Mouse (Mus musculus) testis, adult 2 months (tissue): Measurements from ENCODE around the gene Cnih3.

Experiments
- CTCF ChIP-seq: fragments of 200-500 bp; IDR thresholded peaks from 2 replicates; pipeline ENCODE4 v1.5.1; 2012; ENCODE audit warnings: low read depth, mild to moderate bottlenecking, inconsistent platforms, low read length, moderate library complexity; ENCODE audit not compliant: control insufficient read depth, insufficient read depth, insufficient replicate concordance
- POLR2A ChIP-seq: fragments of 200-500 bp; IDR thresholded peaks from 2 replicates; pipeline ENCODE4 v1.6.1; 2012; ENCODE audit warnings: low read depth, mild to moderate bottlenecking, inconsistent platforms, low read length, moderate library complexity; ENCODE audit not compliant: control insufficient read depth

- TF ChIP-seq CTCF (no peak), POLR2A (no peak)
Observed at GRCm38 (mm10) chr1:181336857-181337256, 15.6 kb upstream of the Cnih3 start.
